Mouse (Mus musculus): ENCODE data around the gene Ube2s.

- TF ChIP-seq POLR2A (IDR thresholded peaks at IDR 0.05; ENCODE audit: insufficient read depth, low read length) (no peak), CTCF (IDR thresholded peaks at IDR 0.05; ENCODE audit: low read depth, low read length) (no peak)
These were observed 29.6 kb downstream of the Ube2s start, which contains the start of the genes Il11 and Tmem190 for GRCm38 (mm10) chr7:4782759-4783158.
